8 mouse cellular contexts compared by ENCODE assay signal in genomic region chr2:65238171-65238963, GRCm38 (mm10). TPM values are rescaled to one million over a fixed set of nuclear protein-coding genes. Genes with fewer than 3 reads are reported as not detected.
DNase-seq lines count a peak whose midpoint lies in the region; ATAC-seq and TF ChIP-seq lines count a peak whose summit lies in the region.

No protein-coding gene starts in this region.

- no peak for TF ChIP-seq CTCF in CH12.LX (conservative IDR thresholded peaks at IDR 0.05 in 1 of 2, IDR thresholded peaks at IDR 0.05 in 1 of 2; ENCODE audit: low read depth in 2 of 2, low read length in 2 of 2)
- 0 out of 2 replicates have a peak, but pooled peaks have one; percentile 16 for TF ChIP-seq CTCF in forebrain, postnatal 0 days (IDR thresholded peaks at IDR 0.05; ENCODE audit: low read depth)
- no peak for TF ChIP-seq CTCF in olfactory bulb, adult 2 months (IDR thresholded peaks at IDR 0.05; ENCODE audit: insufficient read depth, low read depth, low read length)
- no peak for TF ChIP-seq CTCF in thymus, adult 2 months (IDR thresholded peaks at IDR 0.05; ENCODE audit: borderline replicate concordance, control insufficient read depth, extremely low read depth, insufficient read depth, low read length, poor library complexity)

- no peaks in the 10 kb centered on the region; the same call in 1 of the 2 replicates for H3K79me2 ChIP-seq in CH12.LX (replicated peaks; ENCODE audit: control insufficient read depth, extremely low read depth, insufficient read depth, poor library complexity, severe bottlenecking)

- peak; percentile 29 for DNase-seq in CH12.LX (ENCODE audit: extremely low read depth)
- peak; percentile 23 for DNase-seq in cerebellum, adult 11 months
- peak; percentile 26 for DNase-seq in forebrain, postnatal 0 days
- peak; percentile 86 for DNase-seq in heart, postnatal 4 days
- peak; percentile 43 for DNase-seq in layer of hippocampus, adult 9-11 months
- DNase-seq in thymus, adult 2 months, result peak; percentile 47

- TF ChIP-seq RAD21 in CH12.LX (IDR thresholded peaks at IDR 0.05; ENCODE audit: low read depth, low read length), result no peak

- H3K4me2 ChIP-seq in CH12.LX (ENCODE audit: insufficient read depth, low read depth, poor library complexity, severe bottlenecking), result peak overlapping the region; percentile 76
- H3K4me2 ChIP-seq in forebrain, postnatal 0 days (ENCODE audit: low read depth), result peak overlapping the region; percentile 98
- H3K4me2 ChIP-seq in lung, embryonic 15.5 days, result peak overlapping the region; percentile 93

- peak; percentile 46; the same call in 1 of the 2 replicates for TF ChIP-seq POLR2A in CH12.LX (IDR thresholded peaks at IDR 0.05; ENCODE audit: low read depth, low read length)
- TF ChIP-seq POLR2A in olfactory bulb, adult 2 months (IDR thresholded peaks at IDR 0.05; ENCODE audit: insufficient read depth, low read depth, low read length), result no peak
- no peak for TF ChIP-seq POLR2A in thymus, adult 2 months (IDR thresholded peaks at IDR 0.05; ENCODE audit: control insufficient read depth, extremely low read depth, insufficient read depth, low read length, poor library complexity)

- no peaks in the 10 kb centered on the region for H3K36me3 ChIP-seq in CH12.LX (replicated peaks in 1 of 2; ENCODE audit: control insufficient read depth in 1 of 2, insufficient read depth in 1 of 2, low read length in 1 of 2)
- H3K36me3 ChIP-seq in forebrain, postnatal 0 days (ENCODE audit: insufficient read depth), result no peaks in the 10 kb centered on the region
- H3K36me3 ChIP-seq in lung, embryonic 15.5 days, result no peaks in the 10 kb centered on the region
- H3K36me3 ChIP-seq in thymus, adult 2 months (ENCODE audit: control insufficient read depth, insufficient read depth, low read length), result no peaks in the 10 kb centered on the region

- dilution Hi-C loops in CH12.LX (cut with MboI; ENCODE audit: extremely low pct_ligation_motif_present, extremely low pct_unique_long_range_greater_than_20kb, low sequenced_read_pairs), result no loop called here

- H3K4me3 ChIP-seq in CH12.LX (replicated peaks in 1 of 3; ENCODE audit: low read depth in 2 of 3, low read length in 2 of 3, poor library complexity in 1 of 3), result peak overlapping the region; percentile 23 to 92 (median 64)
- H3K4me3 ChIP-seq in forebrain, postnatal 0 days (ENCODE audit: low read depth, low read length), result peak overlapping the region; percentile 67
- H3K4me3 ChIP-seq in lung, embryonic 15.5 days, result peak overlapping the region; percentile 81
- H3K4me3 ChIP-seq in olfactory bulb, adult 2 months (ENCODE audit: insufficient read depth, low read depth, low read length), result peak overlapping the region; percentile 63
- peak overlapping the region; percentile 39 for H3K4me3 ChIP-seq in thymus, adult 2 months (ENCODE audit: control insufficient read depth, insufficient read depth, low read length)

- no peaks in the 10 kb centered on the region for H3K27me3 ChIP-seq in CH12.LX (replicated peaks)
- H3K27me3 ChIP-seq in forebrain, postnatal 0 days (ENCODE audit: insufficient read depth, low read length), result no peaks in the 10 kb centered on the region
- peaks cover 5% of the 10 kb centered on the region; the same call in 1 of the 2 replicates for H3K27me3 ChIP-seq in lung, embryonic 15.5 days
- H3K27me3 ChIP-seq in thymus, adult 2 months (ENCODE audit: control insufficient read depth, insufficient read depth, low read length), result no peaks in the 10 kb centered on the region

- H3K9me3 ChIP-seq in CH12.LX (replicated peaks; ENCODE audit: low read length), result no peaks in the 10 kb centered on the region
- H3K9me3 ChIP-seq in forebrain, postnatal 0 days (ENCODE audit: low read length), result no peaks in the 10 kb centered on the region
- H3K9me3 ChIP-seq in lung, embryonic 15.5 days, result no peaks in the 10 kb centered on the region

- ATAC-seq in forebrain, postnatal 0 days, result peak; percentile 84
- peak; percentile 91 for ATAC-seq in lung, embryonic 15.5 days (ENCODE audit: borderline replicate concordance, extremely low read depth, low FRiP score, low TSS enrichment)

- H3K27ac ChIP-seq in CH12.LX (ENCODE audit: insufficient read depth, low read depth), result no peak overlapping the region
- peak overlapping the region; percentile 54; the same call in 1 of the 2 replicates for H3K27ac ChIP-seq in forebrain, postnatal 0 days (ENCODE audit: low read depth, low read length)
- H3K27ac ChIP-seq in lung, embryonic 15.5 days, result peak overlapping the region; percentile 96
- H3K27ac ChIP-seq in olfactory bulb, adult 2 months (ENCODE audit: insufficient read depth, low read depth, low read length), result no peak overlapping the region; the same call in 1 of the 2 replicates
- H3K27ac ChIP-seq in thymus, adult 2 months (ENCODE audit: control insufficient read depth, insufficient read depth, low read length), result no peak overlapping the region

- WGBS in forebrain, postnatal 0 days, result under 1% methylated on average over 104 of the region's 114 CpGs
- WGBS in lung, embryonic 15.5 days, result under 1% methylated on average over 69 of the region's 114 CpGs
- WGBS in olfactory bulb, adult 2 months, result under 1% methylated on average over 113 of the region's 114 CpGs
- WGBS in thymus, adult 2 months, result under 1% methylated on average over 109 of the region's 114 CpGs

- H3K4me1 ChIP-seq in CH12.LX (ENCODE audit: control insufficient read depth in 1 of 2, insufficient read depth in 2 of 2), result peaks cover 0 to 17% of the 10 kb centered on the region in 2 experiments; a peak in 2 of 4 replicates
- H3K4me1 ChIP-seq in forebrain, postnatal 0 days (ENCODE audit: insufficient read depth), result no peaks in the 10 kb centered on the region
- peaks cover 9% of the 10 kb centered on the region; the same call in 1 of the 2 replicates for H3K4me1 ChIP-seq in lung, embryonic 15.5 days
- H3K4me1 ChIP-seq in olfactory bulb, adult 2 months (ENCODE audit: control insufficient read depth, insufficient read depth, low read length), result peaks cover 4% of the 10 kb centered on the region; the same call in 1 of the 2 replicates
- H3K4me1 ChIP-seq in thymus, adult 2 months (replicated peaks; ENCODE audit: control insufficient read depth, insufficient read depth, low read length), result peaks cover 6% of the 10 kb centered on the region; the same call in 1 of the 2 replicates

- peak overlapping the region; percentile 65 for H3K9ac ChIP-seq in CH12.LX (ENCODE audit: insufficient read depth, low read depth)
- peak overlapping the region; percentile 57 for H3K9ac ChIP-seq in forebrain, postnatal 0 days
- peak overlapping the region; percentile 83 for H3K9ac ChIP-seq in lung, embryonic 15.5 days

- TF ChIP-seq EP300 in CH12.LX (IDR thresholded peaks at IDR 0.05; ENCODE audit: low read length), result no peak

- in situ Hi-C loops in CH12.LX (cut with MboI; ENCODE audit: low pct_ligation_motif_present, low pct_unique_long_range_greater_than_20kb, low sequenced_read_pairs), result no loop called here

TF ChIP-seq in CH12.LX, 34 proteins besides CTCF, POLR2A, EP300 and RAD21:
- 0 out of 2 replicates have a peak, but pooled peaks have one; percentile 9 for TF ChIP-seq NRF1 (IDR thresholded peaks at IDR 0.05; ENCODE audit: low read depth, low read length)
- 0 out of 2 replicates have a peak, but pooled peaks have one; percentile 52 for TF ChIP-seq UBTF (IDR thresholded peaks at IDR 0.05; ENCODE audit: low read depth, low read length)
- no peak for TF ChIP-seq JUN (IDR thresholded peaks at IDR 0.05; ENCODE audit: insufficient read depth, low read depth, low read length)
- 0 out of 2 replicates have a peak, but pooled peaks have one; percentile 26 for TF ChIP-seq SIN3A (IDR thresholded peaks at IDR 0.05; ENCODE audit: low read length)
- TF ChIP-seq NELFE (IDR thresholded peaks at IDR 0.05; ENCODE audit: low read depth, low read length), result peak; percentile 26
- TF ChIP-seq MAZ (IDR thresholded peaks at IDR 0.05; ENCODE audit: low read depth, low read length), result no peak

RNA-seq across cellular contexts. Expression of gene Cobll1, which starts 0.8 kb away (rescaled TPM):
- total RNA-seq in CH12.LX (2012; rRNA removed) (1.2 and 1.5 TPM in 2 replicates), CH12.LX (2014; rRNA removed) (0.42 and 0.67 TPM in 2 replicates)
- 1.9 and 2.4 TPM in 2 replicates for polyA plus RNA-seq in CH12.LX (2012; ENCODE audit: insufficient read length, low read depth)
- 2.3 and 3.6 TPM in 2 replicates for total RNA-seq in forebrain, postnatal 0 days (2014; rRNA removed)
- polyA plus RNA-seq in forebrain, postnatal 0 days (2015; fragmentation: Nextera tagmentation; extraction: Ambion mirVana), result 1.5 and 3.2 TPM in 2 replicates
- total RNA-seq in heart, postnatal 4 days (2021), result 10 to 100 TPM; 34.5 to 34.7 TPM
- polyA plus RNA-seq in lung, embryonic 15.5 days (2015; fragmentation: Nextera tagmentation; extraction: Ambion mirVana), result 7.8 and 9.2 TPM in 2 replicates
- not detected in 2 replicates for polyA plus RNA-seq in olfactory bulb, adult 2 months (2012; ENCODE audit: insufficient read depth, insufficient read length, low replicate concordance, missing spikeins)
- polyA plus RNA-seq in thymus, adult 2 months (2012; rRNA removed), result 2.9 and 3.5 TPM in 2 replicates

Comparison
In these comparisons a context has a peak if more than half of its experiments do, and no peak if none do; other contexts are left out.
1. DNase-seq: peak in every context shown above with its lines; median percentile 86 in heart, postnatal 4 days; 47 in thymus, adult 2 months; 43 in layer of hippocampus, adult 9-11 months; 29 in CH12.LX; 26 in forebrain, postnatal 0 days; 23 in cerebellum, adult 11 months.
2. H3K27ac ChIP-seq: peak in forebrain, postnatal 0 days (single experiment) and lung, embryonic 15.5 days (single experiment); none in CH12.LX (single experiment), olfactory bulb, adult 2 months (single experiment) and thymus, adult 2 months (single experiment).
3. Peak in every context shown above with its lines, with median percentiles within 50 percentile points of each other: H3K4me2 ChIP-seq, H3K4me3 ChIP-seq and H3K9ac ChIP-seq.